Mouse (Mus musculus) frontal cortex, adult 2 months (tissue): ENCODE data around the gene Mnx1. TPM values are rescaled to one million over a fixed set of nuclear protein-coding genes. Genes with fewer than 3 reads are reported as not detected.

Experiments
- DNase-seq, 2 experiments: peaks; one replicate each; pipeline ENCODE4 v3.0.0; 2022; ENCODE audit warnings: low spot score in 1 of 2; ENCODE audit errors: extremely low spot score in 1 of 2
- polyA plus RNA-seq: library from polyadenylated mRNA; depleted of rRNA; stranded (reverse); fragments of >200 nt; gene quantifications from 2 replicates; pipeline ENCODE4 v1.2.3, GENCODE M21; 2012; rRNA removed

Mnx1 gene
- not detected in 2 replicates for polyA plus RNA-seq

- no peak for DNase-seq
Observed at GRCm38 (mm10) chr5:29478208-29479197, at the start of gene Mnx1. Gene Mnx1, minus strand, starts transcription at chr5:29478470.

GRCm38 (mm10) chr5:29516432-29516831, 38.2 kb upstream of the Mnx1 start:
- no peak for DNase-seq

- no peak for DNase-seq
Observed at GRCm38 (mm10) chr5:29515888-29516287, 37.6 kb upstream of the Mnx1 start.

DNA sequence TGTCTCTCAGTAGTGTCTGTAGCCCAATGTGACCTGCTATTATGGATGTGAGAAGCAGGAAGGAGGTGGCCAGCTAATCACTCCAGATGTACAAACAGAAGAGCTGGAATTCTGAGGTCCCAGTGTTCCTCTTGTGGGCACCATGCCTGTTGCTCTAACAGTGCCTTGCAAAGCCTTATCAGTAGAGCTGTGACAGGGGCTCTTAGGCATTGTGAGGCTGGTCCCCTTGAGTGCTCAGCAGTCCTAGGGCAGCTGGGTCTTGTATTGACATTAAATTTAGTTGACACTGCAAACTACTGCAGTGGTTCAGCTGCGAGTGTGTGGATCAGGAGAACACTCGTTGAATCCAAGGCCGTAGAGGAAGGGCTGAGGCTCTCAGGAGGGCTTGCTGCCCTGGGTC, 28.7 kb upstream of the Mnx1 start:
- no peak for DNase-seq

- no peak for DNase-seq
Observed at GRCm38 (mm10) chr5:29487321-29487720, 9.1 kb upstream of the Mnx1 start.

GRCm38 (mm10) chr5:29485941-29486320, 7.7 kb upstream of the Mnx1 start:
- DNase-seq: no peak

GRCm38 (mm10) chr5:29484965-29485940, 7.0 kb upstream of the Mnx1 start:
- DNase-seq: no peak

DNA sequence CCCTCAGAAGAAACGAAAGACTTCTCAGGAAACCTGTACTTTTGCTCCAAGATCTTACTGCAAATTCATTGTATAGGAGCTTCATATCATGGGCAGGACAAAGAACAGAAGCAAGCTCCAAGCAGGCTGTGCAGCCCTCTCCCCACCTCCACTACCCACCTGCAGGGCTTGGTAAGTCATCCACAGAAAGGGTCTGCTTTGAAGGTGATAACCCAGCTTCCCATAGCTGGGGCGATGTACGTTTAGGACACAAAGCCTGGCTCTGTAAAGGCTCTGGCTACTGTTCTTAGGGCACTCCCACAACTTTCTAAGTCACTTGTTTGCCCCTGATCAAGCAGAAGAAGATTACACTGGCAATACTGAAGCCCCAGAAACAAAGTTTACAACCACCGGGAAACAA, 5.5 kb upstream of the Mnx1 start:
- no peak for DNase-seq

DNA sequence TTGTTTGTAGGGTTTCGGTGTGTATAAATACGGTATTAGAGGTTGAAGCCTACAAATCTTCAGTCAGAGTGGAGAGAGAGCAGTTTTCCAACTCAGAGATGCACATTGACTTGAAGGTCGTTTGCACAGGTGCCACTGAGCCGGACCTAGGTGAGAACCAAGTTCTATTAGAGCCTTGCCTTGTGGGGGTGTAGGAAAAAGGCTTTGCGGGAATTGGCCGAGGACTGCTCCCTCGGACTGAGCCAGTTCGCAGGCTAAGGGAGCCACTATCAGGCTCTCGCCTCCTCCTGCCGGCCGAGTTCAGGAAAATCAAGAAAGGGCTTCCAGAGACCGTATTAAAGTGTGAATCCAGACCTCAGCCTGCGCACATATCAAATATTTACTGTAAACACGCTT, 926 bp upstream of the Mnx1 start:
- DNase-seq: no peak

- no peak for DNase-seq
Observed at GRCm38 (mm10) chr5:29477474-29478207, 629 bp downstream of the Mnx1 start.

DNA sequence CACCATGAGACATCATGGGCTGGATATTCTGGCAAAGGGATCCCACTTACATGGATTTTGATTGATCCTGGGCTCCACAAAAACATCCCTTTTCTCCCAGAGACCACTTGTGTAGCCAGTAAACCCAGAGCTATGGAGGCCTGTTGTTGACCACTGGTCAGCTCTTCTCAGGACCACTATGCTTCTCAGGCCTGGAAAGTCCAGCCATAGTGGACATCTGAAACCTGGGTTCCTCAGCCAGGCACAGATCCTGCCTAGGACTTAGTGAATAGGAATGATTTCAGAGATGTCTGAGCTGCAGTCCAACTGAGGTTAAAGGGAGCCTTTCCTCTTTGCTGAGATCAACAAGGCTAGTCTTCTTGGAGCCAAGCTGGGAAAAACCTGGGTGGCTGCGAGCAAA, 2.2 kb downstream of the Mnx1 start:
- no peak for DNase-seq

GRCm38 (mm10) chr5:29475556-29475955, 2.7 kb downstream of the Mnx1 start:
- DNase-seq: no peak

GRCm38 (mm10) chr5:29475041-29475440, 3.2 kb downstream of the Mnx1 start:
- no peak for DNase-seq

- no peak for DNase-seq
Observed at GRCm38 (mm10) chr5:29474246-29474960, 3.9 kb downstream of the Mnx1 start.

DNA sequence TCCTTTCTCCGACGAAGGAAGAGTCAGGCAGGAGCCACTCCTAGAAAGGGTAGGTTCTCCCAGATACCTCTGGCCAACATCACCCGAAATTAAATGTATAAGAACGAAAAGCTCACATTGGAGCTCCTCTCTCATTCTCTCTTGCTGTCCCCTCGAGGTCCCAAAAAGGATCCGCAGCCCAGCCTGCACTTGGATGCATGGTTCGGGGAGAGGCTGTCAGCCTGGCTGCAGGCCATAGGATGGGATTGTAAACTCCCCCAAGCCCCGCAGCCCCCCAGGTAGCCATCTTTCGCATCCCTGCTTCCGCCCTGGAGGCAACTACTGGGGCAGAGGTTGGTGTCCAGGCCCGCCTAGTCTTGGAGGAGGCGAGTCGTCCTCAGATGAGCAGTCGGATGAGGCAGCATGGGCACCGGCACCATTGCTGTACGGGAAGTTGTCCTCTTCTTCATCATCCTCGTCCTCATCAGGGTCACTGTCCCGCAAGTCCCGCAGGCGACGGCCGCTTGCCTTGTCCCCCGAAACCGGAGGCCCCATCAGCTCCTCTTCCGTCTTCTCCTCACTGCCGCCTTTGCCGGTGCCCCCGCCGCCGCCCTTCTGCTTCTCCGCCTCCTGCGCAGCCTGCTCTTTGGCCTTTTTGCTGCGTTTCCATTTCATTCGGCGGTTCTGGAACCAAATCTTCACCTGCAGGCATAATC, 4.6 kb downstream of the Mnx1 start:
- no peak for DNase-seq

- DNase-seq: no peak
Observed at GRCm38 (mm10) chr5:29471855-29472665, 6.2 kb downstream of the Mnx1 start.

- DNase-seq: no peak
Observed at GRCm38 (mm10) chr5:29471396-29471795, 6.9 kb downstream of the Mnx1 start.

DNA sequence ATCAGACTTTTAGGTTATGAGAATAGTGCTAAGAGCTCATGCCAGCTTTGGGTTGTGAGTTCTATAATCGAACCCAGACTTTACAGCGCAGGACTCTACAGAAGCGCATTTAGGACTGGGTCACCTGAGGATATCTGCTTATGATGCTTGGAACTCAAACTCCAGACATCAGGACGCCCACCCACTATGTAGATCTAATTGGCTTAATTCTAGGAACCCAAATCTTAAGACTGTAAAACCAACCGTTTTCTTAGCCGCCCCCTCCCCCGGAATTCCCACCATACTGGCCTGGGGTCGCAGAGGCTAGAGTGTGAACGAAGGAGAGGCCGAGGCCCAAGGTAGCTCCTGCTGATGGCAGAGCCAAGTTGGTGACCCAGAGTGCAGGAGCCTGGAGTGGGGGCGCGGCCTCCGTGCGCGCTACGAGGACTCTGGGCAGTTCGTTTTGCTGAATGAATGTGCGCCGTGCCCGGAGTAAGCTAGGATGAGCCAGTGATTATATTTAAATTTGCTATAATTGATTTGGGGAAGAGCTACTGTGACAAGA, 7.3 kb downstream of the Mnx1 start:
- no peak for DNase-seq
